Mouse (Mus musculus): ENCODE results near the gene Gpr137c. TPM values are rescaled to one million over a fixed set of nuclear protein-coding genes. Genes with fewer than 3 reads are reported as not detected.

The Gpr137c gene
- polyA plus RNA-seq, 1 experiment from 2014 or later, result 2.3 TPM

DNA sequence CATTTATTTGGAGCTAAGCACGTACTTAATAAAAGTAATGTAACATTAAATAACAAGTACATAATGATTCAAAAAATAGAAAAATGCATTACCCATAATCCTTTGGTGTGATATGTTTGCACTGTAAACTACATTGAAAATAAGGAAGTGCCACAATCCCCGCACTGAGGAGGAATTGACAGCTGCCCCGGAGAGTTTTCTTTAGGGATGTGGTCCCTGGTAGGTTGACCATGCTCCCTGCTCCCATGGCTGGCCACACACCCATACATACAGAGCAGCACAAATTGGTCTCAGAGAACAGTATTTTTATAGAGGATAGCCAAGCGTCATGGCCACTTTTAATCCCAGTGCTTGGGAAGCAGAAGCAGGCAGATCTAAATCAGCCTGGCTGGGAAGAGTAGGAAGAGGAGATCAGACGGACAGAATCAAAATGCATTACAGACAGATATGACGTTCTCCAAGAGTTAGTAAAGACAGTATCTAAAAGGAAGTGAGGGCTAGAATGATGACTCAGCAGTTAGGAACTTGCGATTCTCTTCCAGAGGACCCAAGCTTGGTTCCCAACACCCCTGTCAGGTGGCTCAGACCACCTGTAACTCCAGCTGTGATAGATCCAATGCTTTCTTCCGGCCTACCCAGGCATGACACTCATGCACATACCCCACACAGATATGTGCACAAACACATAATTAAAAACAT is 88.3 kb downstream of the Gpr137c start:
- H3K36me3 ChIP-seq (ENCODE audit: insufficient read depth, low read length), result no peaks in the 10 kb centered on the region
- H3K9ac ChIP-seq (ENCODE audit: low read depth, low read length), result no peak overlapping the region
- no peak for ATAC-seq (replicated peaks; ENCODE audit: low FRiP score, low read depth)
- no peaks in the 10 kb centered on the region for H3K9me3 ChIP-seq (replicated peaks; ENCODE audit: low read length)
- 82% methylated on average over 8 of the region's 8 CpGs for WGBS
- TF ChIP-seq CTCF (IDR thresholded peaks at IDR 0.05; ENCODE audit: low read depth), result no peak
- no peak overlapping the region for H3K27ac ChIP-seq
- H3K27me3 ChIP-seq (ENCODE audit: insufficient read depth, low read length), result no peaks in the 10 kb centered on the region
- no peak overlapping the region for H3K4me3 ChIP-seq (replicated peaks; ENCODE audit: low read depth, low read length)
- H3K4me1 ChIP-seq (replicated peaks; ENCODE audit: insufficient read depth, low read length), result no peaks in the 10 kb centered on the region
- no peak overlapping the region for H3K4me2 ChIP-seq (ENCODE audit: low read length)
- DNase-seq (ENCODE audit: low spot score), result no peak

DNA sequence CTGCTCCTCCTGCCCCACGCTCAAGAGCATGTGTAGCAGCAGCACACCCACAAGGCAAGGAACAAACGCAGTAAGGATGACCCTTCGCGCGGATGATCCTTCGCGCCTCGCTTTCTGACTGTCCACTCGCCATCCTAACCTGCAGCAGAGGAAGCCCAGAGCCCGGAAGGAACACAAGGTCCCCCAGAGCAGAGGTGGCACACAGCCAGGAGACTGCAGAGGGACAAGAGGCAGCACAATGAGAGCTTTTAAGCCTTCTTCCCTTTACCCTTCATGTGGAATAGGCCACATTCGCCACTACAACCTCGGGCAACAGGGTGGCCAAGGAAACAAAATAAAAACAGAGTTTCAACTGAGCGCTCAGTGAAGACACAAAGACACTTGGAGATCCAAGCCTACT is 90.1 kb downstream of the Gpr137c start:
- 88% methylated on average over 13 of the region's 13 CpGs for WGBS
- Histone ChIP-seq H3K27ac (no peak overlapping the region), H3K4me3 (replicated peaks; ENCODE audit: low read depth, low read length) (no peak overlapping the region), H3K9me3 (replicated peaks; ENCODE audit: low read length) (no peaks in the 10 kb centered on the region), H3K27me3 (ENCODE audit: insufficient read depth, low read length) (no peaks in the 10 kb centered on the region), H3K36me3 (ENCODE audit: insufficient read depth, low read length) (no peaks in the 10 kb centered on the region), H3K4me2 (ENCODE audit: low read length) (no peak overlapping the region), H3K4me1 (replicated peaks; ENCODE audit: insufficient read depth, low read length) (no peaks in the 10 kb centered on the region), H3K9ac (ENCODE audit: low read depth, low read length) (no peak overlapping the region)
- no peak for ATAC-seq (replicated peaks; ENCODE audit: low FRiP score, low read depth)
- no peak for DNase-seq (ENCODE audit: low spot score)
- no peak for TF ChIP-seq CTCF (IDR thresholded peaks at IDR 0.05; ENCODE audit: low read depth)

DNA sequence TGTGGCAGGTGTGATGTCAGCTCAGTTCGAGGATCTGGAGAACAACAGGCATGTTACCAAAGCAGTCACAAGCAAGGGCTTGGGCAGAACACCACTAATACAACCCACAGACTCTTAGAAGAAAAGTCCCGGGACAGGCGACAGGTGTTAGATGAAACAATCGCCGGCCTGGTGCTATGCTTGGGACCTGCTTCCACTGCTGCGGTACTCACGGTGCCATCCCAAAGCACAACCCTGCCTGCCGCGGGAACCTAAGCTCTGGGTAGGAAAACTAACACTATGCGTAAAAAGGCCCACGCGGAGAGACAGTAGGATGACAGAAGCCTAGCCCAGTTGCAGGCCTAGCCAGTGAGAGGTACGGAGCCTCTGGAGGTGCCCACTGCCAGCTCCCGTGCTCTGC is 90.6 kb downstream of the Gpr137c start:
- TF ChIP-seq CTCF (IDR thresholded peaks at IDR 0.05; ENCODE audit: low read depth), result no peak
- DNase-seq (ENCODE audit: low spot score) (no peak), ATAC-seq (replicated peaks; ENCODE audit: low FRiP score, low read depth) (no peak)
- Histone ChIP-seq H3K36me3 (ENCODE audit: insufficient read depth, low read length) (no peaks in the 10 kb centered on the region), H3K4me3 (replicated peaks; ENCODE audit: low read depth, low read length) (no peak overlapping the region), H3K9me3 (replicated peaks; ENCODE audit: low read length) (no peaks in the 10 kb centered on the region), H3K27ac (no peak overlapping the region), H3K9ac (ENCODE audit: low read depth, low read length) (no peak overlapping the region), H3K4me1 (replicated peaks; ENCODE audit: insufficient read depth, low read length) (no peaks in the 10 kb centered on the region), H3K4me2 (ENCODE audit: low read length) (no peak overlapping the region), H3K27me3 (ENCODE audit: insufficient read depth, low read length) (no peaks in the 10 kb centered on the region)
- 92% methylated on average over 14 of the region's 14 CpGs for WGBS

DNA sequence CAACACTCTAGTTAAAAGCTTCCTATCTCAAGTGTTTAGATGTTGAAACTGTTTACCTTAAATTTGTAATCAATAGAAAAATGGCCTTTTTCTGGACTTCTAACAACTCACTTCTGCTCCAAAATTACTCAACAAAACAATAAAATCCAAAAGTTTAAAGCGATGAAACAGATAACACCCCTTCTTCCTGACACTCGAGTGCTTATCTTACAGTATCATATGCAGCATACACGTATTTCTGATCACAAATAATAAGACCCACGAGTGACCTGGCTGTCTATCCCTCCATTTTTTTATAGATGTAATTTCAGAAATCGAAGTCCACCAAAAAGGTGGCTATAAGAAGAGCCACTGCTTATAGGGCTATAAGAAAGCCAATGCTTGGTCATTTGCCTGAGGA is 97.4 kb downstream of the Gpr137c start:
- WGBS, result 77% methylated on average over 5 of the region's 5 CpGs
- Histone ChIP-seq H3K27me3 (ENCODE audit: insufficient read depth, low read length) (no peaks in the 10 kb centered on the region), H3K9me3 (replicated peaks; ENCODE audit: low read length) (no peaks in the 10 kb centered on the region), H3K36me3 (ENCODE audit: insufficient read depth, low read length) (no peaks in the 10 kb centered on the region), H3K9ac (ENCODE audit: low read depth, low read length) (no peak overlapping the region), H3K27ac (no peak overlapping the region), H3K4me2 (ENCODE audit: low read length) (peak overlapping the region; percentile 73), H3K4me3 (replicated peaks; ENCODE audit: low read depth, low read length) (peak overlapping the region; percentile 93; the same call in 1 of the 2 replicates), H3K4me1 (replicated peaks; ENCODE audit: insufficient read depth, low read length) (peaks cover 5% of the 10 kb centered on the region; the same call in 1 of the 2 replicates)
- DNase-seq (ENCODE audit: low spot score) (no peak), ATAC-seq (replicated peaks; ENCODE audit: low FRiP score, low read depth) (no peak)
- no peak for TF ChIP-seq CTCF (IDR thresholded peaks at IDR 0.05; ENCODE audit: low read depth)

- DNase-seq (ENCODE audit: low spot score) (no peak), ATAC-seq (replicated peaks; ENCODE audit: low FRiP score, low read depth) (peak; percentile 34)
- no peaks in the 10 kb centered on the region for H3K36me3 ChIP-seq (ENCODE audit: insufficient read depth, low read length)
- peak overlapping the region; percentile 92 for H3K9ac ChIP-seq (ENCODE audit: low read depth, low read length)
- peak overlapping the region; percentile 73 for H3K4me2 ChIP-seq (ENCODE audit: low read length)
- under 1% methylated on average over 38 of the region's 38 CpGs for WGBS
- peaks cover 5% of the 10 kb centered on the region; the same call in 1 of the 2 replicates for H3K4me1 ChIP-seq (replicated peaks; ENCODE audit: insufficient read depth, low read length)
- peak overlapping the region; percentile 93 for H3K4me3 ChIP-seq (replicated peaks; ENCODE audit: low read depth, low read length)
- no peaks in the 10 kb centered on the region for H3K9me3 ChIP-seq (replicated peaks; ENCODE audit: low read length)
- no peaks in the 10 kb centered on the region for H3K27me3 ChIP-seq (ENCODE audit: insufficient read depth, low read length)
- peak overlapping the region; percentile 86 for H3K27ac ChIP-seq
- TF ChIP-seq CTCF (IDR thresholded peaks at IDR 0.05; ENCODE audit: low read depth), result no peak
Measured at GRCm38 (mm10) chr14:45317921-45318411, 98.4 kb downstream of the Gpr137c start.

- TF ChIP-seq CTCF (IDR thresholded peaks at IDR 0.05; ENCODE audit: low read depth), result no peak
- Histone ChIP-seq H3K4me3 (replicated peaks; ENCODE audit: low read depth, low read length) (peak within 1 kb of the TSS; percentile 93), H3K27me3 (ENCODE audit: insufficient read depth, low read length) (no peaks in the 10 kb centered on the region)
Measured at GRCm38 (mm10) chr14:45318426-45319236, 99.1 kb downstream of the Gpr137c start, which contains the start of gene Ero1l. Ero1l (minus strand) TSS chr14:45318771.

More at GRCm38 (mm10) chr14:45318426-45319236, 99.1 kb downstream of the Gpr137c start, which contains the start of gene Ero1l:
- H3K4me1 ChIP-seq (replicated peaks; ENCODE audit: insufficient read depth, low read length), result peaks cover 5% of the 10 kb centered on the region; the same call in 1 of the 2 replicates
- H3K9me3 ChIP-seq (replicated peaks; ENCODE audit: low read length), result no peaks in the 10 kb centered on the region
- 2% methylated on average over 47 of the region's 74 CpGs for WGBS
- H3K36me3 ChIP-seq (ENCODE audit: insufficient read depth, low read length), result no peaks in the 10 kb centered on the region
- peak; percentile 94 for ATAC-seq (replicated peaks; ENCODE audit: low FRiP score, low read depth)
- DNase-seq (ENCODE audit: low spot score), result peak; percentile 87
- peak within 1 kb of the TSS; percentile 73 for H3K4me2 ChIP-seq (ENCODE audit: low read length)
- peak within 1 kb of the TSS; percentile 86 for H3K27ac ChIP-seq
- H3K9ac ChIP-seq (ENCODE audit: low read depth, low read length), result peak within 1 kb of the TSS; percentile 92
